Mouse (Mus musculus): Measurements from ENCODE around the gene Notch2.
"Not testable (repeated sequence)": the region's sequence is repeated elsewhere in the genome, so short reads cannot be mapped to it uniquely, and the experiment has no call there.

The Notch2 gene

DNA sequence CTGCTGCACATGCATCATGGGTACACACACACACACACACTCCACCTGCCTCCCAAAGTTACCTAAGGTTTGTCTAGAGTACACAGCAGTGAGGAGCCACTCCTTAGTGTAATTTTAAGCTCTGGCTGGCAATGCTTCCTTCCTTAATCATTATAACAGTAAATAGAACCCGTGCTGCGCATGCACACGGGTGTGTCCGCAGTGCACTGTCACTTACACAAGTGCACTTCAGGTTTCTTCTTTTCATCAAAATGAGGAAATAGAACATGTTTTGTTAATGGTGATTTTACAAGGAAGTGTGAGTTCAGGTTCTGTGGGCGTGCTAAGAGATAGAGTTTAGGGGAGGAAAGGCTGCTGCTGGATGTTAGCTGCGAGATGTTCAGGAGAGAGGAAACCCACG lies 17.8 kb downstream of the Notch2 start:
- in situ Hi-C loops (cut with MboI), result no loop called here

DNA sequence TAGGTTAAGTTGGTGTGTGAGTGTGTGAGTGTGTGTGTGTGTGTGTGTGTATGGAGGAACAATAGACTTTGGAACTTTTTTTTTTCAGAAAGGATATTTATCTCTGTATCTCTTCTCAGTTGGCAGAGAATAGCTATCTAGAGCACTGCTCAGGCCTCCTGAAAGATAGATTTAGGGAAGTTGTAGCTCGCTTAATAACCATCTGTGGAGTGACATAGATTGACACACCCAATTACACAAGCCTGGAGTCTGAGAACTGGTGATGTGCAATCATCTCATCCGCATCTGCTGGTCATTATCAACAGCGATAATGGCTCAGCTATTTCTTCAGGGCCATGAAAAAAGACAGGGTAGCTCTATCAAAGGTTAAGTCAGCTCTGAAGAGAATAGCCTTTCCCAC lies 18.9 kb downstream of the Notch2 start:
- in situ Hi-C loops (cut with MboI), result no loop called here

DNA sequence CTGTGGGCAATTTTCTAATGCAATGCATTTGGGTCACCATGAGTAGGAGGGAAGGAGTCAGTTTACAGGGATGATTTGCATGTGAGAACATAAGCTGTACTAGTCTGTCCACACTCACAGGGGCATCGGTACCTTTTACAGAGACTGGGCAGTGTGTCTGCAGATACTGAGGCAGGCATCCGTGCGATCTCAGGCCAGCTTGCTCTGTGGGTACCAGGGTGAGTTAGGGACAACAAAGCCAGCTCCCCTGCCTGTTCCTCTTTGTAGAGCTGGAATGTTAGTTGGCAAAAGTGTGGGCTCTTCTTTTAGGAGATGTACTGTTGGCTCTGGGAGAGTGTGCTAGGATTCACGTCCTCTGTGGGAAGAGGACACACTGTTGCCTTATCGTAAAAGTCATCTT lies 19.6 kb downstream of the Notch2 start:
- in situ Hi-C loops (cut with MboI), result no loop called here

DNA sequence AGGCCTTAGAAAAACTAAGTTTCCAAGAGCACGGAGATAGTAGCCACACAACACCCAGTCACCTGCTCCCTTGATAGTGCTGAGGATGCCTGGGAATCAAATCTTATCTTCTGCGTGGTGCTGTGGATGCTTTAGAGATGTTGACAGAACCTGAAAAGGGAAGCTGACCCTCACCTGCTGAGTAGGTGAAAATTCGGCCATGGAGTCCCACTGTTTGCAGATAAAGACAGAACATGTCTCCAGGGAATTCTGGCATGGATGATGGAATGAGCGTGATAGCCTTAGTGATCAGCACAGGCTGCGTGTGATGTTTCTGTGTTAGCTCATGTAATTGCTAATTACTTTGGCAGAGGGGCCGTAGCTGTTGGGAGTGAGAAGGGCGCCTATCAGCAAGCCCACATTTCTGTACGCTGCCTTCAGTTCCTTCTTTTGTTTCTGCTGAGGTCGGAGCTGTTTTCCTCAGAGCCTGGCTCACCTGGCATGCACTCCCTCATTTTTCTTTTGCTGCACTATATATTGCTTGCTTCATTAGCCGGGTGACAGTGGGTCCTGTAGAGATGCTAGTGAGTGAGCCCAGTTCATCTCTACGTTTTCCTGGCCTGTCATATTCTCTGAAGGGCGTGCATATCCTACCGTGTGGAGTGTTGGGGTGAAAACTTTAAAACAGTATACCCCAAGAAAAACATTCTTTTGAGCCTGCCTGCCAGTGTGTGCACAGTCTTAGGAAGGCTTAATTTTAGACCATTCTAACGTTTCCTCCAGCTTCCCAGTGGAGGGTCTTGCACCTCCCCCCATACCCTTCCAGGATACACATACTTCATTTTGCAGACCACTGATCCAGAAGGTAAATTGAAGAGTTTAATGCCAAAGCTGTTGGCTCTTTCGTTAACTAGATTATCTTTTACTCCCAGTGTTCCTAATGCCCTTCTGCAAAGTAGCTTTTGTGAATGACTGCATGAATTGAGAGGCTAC lies 21.6 kb downstream of the Notch2 start:
- in situ Hi-C loops (cut with MboI), result no loop called here

DNA sequence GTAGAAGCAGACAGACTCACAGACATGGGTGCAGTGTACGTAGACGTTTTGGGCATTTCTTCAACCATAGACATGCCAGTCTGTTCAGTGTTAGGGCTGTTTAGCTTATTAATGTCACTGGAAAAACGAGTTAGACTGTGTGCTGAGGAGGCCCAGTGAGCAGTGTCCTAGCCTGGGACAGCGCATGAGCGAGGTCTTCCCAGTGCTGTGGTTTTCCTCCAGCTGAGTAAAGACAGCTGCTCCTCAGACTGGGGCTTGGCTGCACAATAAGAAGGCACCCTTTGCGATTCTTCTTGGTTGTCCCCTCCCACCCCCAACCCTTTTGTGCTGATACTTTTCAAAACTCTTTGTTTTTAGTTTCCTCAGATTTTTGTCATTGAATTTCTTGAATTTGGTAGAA lies 22.8 kb downstream of the Notch2 start:
- in situ Hi-C loops (cut with MboI), result no loop called here

DNA sequence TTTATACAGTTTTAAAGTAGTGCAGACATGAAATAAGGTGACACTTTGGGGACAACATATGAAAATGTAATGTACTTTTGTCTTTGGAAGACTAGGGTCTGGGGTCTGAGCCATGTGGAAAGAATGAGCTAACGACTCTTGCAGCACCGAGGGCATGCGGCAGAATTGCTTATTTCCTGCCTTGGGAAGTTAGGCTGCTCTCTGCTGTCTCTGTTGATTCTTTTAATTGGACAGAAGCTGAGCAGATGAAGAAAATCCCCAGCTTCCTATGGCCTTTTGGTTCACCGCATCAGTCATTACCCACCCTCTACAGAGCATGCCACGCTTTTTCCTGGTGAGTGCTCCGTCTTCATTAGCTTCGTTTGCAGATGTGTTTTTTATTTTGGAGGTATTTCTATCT lies 23.8 kb downstream of the Notch2 start:
- in situ Hi-C loops (cut with MboI), result no loop called here

DNA sequence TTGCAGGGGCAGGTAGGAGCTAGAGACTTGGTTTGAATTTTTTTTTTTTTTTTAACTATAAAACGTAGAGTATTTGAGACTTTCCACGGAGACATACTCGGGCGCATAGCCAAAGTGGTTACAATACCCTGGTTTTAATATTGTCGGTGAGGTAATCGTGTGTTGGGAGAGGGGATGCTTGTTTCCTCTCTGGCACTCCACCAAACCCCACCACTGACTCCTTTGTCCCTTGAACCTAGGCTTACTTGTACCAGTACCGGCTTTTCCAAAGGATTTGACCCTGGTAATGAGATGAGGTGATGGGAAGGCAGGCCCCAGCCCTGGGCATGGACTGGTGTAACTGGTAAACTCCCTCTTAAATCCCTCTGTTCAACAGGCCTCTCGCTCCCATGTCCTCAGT lies 25.3 kb downstream of the Notch2 start:
- in situ Hi-C loops (cut with MboI), result no loop called here

DNA sequence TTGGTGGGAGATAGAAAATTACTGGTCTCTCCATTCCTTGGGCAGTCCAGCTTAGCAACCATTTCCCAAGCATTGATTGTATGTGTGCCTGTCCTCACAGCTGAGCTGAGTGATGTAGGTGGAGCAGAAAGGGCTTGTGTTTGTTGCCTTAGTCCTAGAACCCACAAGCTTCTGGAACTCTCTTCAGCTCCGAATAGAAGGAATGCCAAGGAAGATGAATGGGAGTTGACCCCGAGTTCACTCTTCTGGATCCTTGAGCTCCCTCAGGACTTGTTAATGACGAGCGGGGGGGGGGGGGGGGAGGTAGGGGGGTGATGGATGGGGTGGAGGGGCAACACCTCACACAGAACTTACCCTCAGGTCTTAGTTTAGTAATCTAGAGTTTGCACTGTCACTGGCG lies 25.9 kb downstream of the Notch2 start:
- in situ Hi-C loops (cut with MboI), result no loop called here

DNA sequence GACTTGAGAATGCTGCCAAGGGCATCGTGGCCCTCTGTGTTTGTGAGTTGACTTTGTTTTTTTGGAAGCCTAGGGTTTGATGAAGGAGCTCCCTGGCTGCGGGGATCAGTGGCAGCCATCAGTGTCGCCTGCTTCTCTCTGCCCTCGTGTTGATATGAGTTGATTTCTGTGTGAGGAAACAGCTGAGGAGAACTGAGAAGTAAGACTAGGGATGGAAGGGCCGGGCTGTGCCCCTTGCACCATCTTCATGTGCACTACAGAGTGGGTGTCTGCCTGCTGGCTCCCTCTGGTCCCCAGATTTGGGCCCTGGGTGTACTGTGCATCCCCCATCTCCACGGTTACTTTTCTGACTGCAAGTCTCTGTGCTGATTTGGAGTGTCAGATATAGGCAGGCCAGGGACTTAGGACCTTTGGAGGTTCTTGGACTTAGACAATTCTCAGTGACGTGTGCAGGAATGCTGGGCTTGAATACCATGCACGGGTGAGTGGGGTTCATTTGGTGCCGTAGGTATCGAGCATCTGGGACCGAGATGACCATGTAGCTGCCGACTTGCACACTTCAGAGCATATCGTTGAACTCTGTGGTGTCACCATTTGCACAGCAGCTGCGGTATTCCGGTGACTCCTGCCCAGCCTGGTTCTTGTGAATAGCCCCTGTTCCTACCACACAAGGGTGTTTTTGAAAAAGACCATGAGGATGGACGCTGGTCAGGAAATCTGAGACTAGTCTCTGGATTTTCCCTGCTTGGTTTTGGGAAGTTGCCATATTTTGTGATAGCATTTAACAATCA lies 26.5 kb downstream of the Notch2 start:
- in situ Hi-C loops (cut with MboI), result no loop called here

DNA sequence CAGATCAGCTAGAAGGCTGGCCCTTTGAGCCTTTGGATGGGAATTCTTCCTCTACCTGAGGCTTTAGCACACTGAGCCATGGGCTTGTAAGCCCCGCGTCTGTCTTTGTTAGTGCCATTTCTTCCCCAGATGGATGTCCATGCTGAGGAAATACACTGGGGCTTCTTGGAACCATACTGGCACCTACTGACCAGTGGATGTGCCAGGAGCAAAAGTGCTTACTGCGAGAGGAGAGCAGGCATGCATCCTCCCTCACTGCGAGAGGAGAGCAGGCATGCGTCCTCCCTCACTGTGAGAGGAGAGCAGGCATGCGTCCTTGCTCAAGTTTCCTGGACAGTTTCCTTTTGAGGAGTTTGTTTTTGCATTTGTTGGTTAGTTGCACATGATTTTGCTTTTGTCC lies 27.5 kb downstream of the Notch2 start:
- in situ Hi-C loops (cut with MboI), result no loop called here

DNA sequence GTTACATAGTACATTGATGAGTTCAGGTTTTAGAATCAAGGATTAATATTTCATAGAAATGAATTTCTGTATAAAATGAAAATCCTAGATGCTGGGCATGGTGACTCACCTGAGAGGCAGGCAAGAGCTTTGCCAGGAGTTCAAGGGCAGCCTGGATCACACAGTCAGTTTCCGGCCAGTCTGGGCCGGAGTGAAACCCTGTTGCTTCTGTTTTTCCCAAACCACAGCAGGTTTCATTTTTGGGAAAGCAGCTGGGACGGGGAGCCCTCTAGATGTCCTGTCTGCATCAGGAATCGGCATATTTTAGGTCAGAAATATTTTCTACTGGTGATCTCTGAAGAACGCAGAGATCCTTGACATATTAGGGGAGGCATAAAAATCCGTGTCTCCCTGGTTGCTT lies 29.0 kb downstream of the Notch2 start:
- in situ Hi-C loops (cut with MboI), result no loop called here

DNA sequence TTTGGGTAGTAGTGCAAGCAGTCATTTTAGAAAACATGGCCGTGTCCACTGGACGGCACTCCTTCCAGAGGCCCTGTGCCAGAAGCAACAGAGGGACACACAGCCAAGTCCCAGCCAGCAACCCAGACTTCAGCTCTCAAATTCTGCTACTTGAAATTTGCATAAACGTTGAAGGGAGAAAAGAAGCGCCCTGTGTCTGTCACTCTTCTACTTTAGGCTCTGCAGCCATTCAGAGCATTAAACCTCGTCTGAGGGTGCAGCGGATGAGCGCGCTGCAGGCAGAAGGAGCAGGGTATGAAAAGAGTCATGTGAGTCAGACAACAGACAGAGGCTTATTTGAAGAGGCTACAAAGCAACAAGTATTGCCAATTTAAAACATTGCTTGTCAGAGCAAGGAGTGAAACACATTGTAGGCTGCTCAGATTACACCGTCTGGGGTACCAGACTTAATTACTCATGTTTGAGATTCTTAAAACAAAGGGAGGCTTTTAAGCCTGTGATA lies 29.7 kb downstream of the Notch2 start:
- in situ Hi-C loops (cut with MboI), result no loop called here

DNA sequence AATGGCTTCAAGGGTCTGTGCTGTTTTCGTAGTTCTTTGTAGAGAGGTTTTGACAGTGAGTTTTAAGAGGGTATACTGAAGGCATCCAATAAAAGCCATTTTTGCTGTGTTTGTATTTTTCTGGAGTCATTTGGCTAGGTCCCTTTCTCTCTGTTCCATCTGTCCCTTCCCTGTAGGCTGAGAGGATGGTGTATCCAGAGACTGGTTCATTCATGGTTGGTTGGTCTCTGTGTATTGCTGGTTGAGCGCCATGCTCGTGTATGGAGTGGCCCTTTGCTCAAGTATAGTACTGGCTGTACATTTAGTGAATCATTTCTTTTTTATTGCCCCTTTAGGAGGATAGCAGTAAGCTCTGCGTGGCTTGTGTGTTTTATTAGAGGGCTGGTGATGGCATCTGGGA lies 30.3 kb downstream of the Notch2 start:
- in situ Hi-C loops (cut with MboI), result no loop called here

DNA sequence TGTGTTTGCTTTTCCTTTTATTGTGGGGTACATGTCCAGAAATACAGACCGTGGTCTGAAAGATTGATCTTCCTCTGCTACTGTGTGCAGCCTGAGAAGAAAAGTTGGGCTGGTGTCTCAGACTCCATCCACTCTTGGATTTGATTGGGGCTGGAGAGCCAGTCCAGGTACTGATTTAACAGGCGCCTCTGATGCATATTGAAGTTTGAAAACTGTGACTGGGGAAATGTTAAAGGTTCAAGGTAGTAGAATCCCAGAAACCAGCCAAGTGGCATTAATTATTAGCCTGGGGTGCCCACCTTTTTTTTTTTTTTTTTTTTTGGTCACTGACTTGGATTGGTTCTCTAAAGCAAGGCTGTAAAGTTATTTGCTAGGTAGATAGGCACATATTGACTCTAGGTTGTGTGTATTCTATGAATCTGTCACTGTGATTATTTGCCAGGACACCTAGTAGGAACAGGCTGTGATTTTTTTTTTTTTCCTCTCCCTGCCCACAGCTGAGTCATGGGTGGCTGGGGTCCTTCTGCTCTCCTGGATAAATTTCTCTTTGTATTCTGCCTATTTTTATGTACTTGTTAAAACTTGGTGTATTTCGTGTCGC lies 31.5 kb downstream of the Notch2 start:
- in situ Hi-C loops (cut with MboI), result no loop called here

DNA sequence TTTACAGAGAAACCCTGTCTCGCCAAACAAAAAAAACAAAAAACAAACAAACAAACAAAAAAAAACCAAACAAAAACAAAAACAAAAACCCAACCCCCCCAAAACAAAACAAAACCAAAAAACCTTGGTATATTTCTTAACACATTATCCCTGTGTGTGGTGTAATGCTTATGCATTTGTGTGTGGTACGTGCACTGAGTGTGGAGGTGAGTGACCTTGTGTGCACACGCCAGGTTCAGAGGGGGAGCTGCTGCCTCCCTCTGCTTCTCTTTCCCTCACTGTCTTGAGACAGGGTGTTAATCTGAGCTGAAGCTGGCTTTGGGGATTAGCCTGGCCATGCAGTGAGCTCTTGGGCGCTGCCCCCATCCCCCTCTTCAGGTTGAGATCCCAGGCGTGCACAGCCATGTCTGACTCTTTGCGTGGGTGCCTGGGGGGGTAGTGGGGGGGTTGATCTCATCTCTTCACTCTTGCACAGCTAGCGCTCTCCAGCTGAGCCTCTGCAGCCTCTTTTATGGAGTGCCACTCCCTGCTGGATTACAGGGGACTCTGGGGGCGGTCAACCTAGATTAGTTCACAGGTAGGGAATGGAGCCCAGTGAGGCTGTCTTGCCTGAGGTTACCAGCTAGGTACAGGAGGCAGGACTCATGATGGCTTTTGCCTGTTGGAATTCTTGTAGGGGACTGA lies 32.3 kb downstream of the Notch2 start:
- in situ Hi-C loops (cut with MboI), result no loop called here

DNA sequence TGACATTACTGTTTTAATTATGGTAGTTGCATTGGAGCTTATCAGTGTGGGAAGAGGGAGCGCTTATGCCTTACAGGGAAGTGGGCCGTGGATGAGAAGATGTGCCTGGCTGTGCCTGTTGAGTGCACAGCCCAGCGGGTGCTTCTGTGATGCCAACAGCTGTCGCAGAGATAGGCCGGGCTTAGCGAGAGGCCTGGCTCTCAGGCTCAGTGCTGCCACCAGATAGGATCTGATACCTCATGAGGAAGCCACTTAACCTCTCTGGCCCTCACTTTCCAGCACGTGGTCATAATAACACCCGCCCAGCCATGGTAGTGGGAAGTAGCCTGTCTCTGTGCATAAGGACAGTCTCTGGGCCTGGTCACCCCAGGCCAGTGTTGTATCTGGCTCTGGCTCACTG lies 33.0 kb downstream of the Notch2 start:
- in situ Hi-C loops (cut with MboI), result no loop called here

DNA sequence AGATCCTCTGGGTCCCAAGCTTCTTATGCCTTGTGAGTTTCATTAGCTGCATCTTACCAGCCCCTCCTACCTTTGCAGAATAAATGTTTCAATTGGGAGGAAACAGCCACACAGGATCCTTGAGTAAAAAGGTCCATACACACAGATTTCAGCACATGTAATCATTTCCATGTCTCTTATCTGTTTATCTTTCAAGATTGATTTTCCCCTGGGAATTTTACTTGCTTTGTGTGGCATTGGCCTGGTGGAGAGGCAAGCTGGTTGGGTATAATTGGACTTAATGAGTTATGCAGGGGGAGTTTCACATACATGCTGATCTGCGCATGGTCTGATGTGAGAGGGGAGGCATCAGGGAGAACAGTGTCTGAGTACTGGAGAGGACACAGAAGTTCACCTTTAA lies 36.3 kb downstream of the Notch2 start:
- in situ Hi-C loops (cut with MboI), result no loop called here

DNA sequence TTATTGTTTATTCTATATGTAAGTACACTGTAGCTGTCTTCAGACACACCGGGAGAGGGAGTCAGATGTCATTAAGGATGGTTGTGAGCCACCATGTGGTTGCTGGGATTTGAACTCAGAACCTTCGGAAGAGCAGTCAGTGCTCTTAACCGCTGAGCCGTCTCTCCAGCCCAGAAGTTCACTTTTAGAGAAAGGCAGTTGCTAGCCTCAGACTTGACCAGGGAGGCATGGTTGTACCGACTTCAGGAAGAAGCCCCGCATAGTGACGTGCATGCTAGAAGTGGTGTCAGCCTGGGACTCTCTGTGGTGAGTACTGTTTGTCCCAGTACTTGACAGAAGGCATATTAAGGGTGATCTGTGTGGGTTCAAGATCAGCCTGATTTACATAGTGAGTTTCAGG lies 36.8 kb downstream of the Notch2 start:
- in situ Hi-C loops (cut with MboI), result not testable (repeated sequence)

DNA sequence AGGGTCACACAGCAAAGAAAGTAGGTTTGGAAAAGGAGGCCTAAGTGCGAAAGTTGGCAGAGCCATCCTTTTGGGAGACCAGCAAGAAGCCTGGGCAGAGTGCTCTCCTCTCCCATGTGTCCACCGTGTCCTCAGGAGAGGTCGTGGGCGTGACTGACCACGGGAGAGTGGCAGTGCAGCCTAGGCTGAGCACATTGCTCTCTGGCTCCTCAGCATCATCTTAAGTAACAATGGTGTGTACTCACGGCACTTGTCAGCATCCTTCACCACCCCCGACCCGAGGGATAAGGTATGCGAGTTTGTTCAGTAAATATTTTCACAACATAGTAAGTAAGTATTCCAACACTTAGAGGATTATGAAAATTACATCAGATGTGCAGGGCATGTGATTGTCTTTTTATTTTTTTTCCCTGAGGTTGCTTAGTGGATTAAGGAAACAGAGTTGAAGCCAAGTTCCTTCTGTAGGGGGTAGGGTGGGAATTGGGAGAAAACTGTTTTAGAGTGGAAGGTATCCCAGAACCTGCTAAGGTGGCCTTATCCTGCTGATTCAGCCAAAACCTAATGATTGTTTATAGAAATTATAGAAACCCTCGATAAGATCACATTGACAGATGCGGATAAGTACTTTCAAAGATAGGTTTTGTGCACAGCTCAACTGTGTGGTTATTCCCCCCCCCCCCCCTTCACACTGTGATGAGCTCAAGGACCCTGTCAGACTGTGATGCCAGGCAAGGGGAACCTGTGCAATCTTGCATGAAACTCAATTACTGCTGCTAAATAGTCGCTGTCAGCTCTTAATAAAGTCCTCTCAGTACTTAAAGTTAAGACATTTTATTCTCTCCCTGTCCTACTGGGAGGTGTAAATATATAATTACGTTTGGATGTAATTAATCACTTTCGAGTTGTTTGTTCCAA lies 37.4 kb downstream of the Notch2 start:
- in situ Hi-C loops (cut with MboI), result no loop called here

DNA sequence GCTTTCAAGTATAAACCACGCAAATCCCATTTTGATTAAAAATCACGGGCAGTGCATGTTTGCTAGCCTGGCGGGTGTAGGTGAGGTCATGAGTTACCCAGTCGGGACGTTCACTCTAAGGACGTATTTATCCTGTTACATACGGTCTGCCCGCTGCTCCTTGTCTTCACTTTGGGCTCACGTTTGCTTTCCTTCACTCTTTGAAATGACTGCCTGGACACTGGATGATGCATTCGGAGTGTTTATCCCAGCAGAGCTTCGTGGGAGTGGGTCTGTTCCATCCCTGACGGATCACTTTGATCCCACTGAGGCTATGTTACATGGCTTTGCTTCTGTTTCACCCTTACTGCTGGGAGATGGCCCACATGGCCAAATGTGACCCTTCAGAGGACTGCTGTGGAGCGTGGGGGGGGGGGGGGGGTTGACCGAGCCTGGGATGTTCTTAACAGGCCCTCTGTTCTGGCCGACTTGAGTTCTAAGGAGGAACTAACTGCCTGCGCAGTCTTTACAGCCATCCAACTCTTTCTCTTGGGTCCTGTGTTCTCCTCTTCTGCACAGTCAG lies 38.2 kb downstream of the Notch2 start:
- in situ Hi-C loops (cut with MboI), result no loop called here

Data from mature B cell (primary cell).